Mouse (Mus musculus): ENCODE data around the gene Trim69. TPM values are rescaled to one million over a fixed set of nuclear protein-coding genes. Genes with fewer than 3 reads are reported as not detected.

Trim69 gene
- polyA plus RNA-seq, 1 experiment = not detected

DNA sequence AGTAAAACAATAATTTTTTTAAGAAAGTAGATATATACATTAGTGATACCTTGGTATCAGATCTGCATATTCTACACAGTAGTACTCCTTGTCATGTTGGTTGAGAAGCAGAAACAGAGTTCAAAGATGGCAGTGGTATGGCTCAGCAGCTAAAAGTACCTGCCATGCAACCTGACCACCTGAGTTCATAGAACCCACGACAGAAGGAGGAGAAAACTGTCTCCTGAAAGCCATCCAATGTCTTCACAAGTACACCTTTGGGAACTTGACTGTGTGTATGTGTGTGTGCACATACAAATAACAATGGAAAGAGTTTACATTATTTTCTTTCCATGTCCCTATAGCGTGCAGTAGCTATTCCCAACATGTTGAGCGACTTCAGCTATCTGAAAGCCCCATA is 10.8 kb upstream of the Trim69 start:
- peaks cover 39% of the 10 kb centered on the region for H3K36me3 ChIP-seq (ENCODE audit: control insufficient read depth)
- H3K4me3 ChIP-seq (replicated peaks) = no peak overlapping the region
- TF ChIP-seq GATA1 (IDR thresholded peaks at IDR 0.05; ENCODE audit: low read length) (no peak), TAL1 (IDR thresholded peaks at IDR 0.05; ENCODE audit: low read length) (no peak)
- peaks cover 38% of the 10 kb centered on the region for H3K4me1 ChIP-seq (ENCODE audit: control insufficient read depth)
- H3K9me3 ChIP-seq (ENCODE audit: control insufficient read depth, low read length) = no peaks in the 10 kb centered on the region
- no peaks in the 10 kb centered on the region for H3K27me3 ChIP-seq (ENCODE audit: control insufficient read depth)

- Histone ChIP-seq H3K27me3 (ENCODE audit: control insufficient read depth) (no peaks in the 10 kb centered on the region), H3K9me3 (ENCODE audit: control insufficient read depth, low read length) (no peaks in the 10 kb centered on the region), H3K4me3 (replicated peaks) (no peak overlapping the region), H3K4me1 (ENCODE audit: control insufficient read depth) (peaks cover 34% of the 10 kb centered on the region), H3K36me3 (ENCODE audit: control insufficient read depth) (peaks cover 48% of the 10 kb centered on the region)
- no peak for TF ChIP-seq GATA1 (IDR thresholded peaks at IDR 0.05; ENCODE audit: low read length)
- no peak for TF ChIP-seq TAL1 (IDR thresholded peaks at IDR 0.05; ENCODE audit: low read length)
Measured at GRCm38 (mm10) chr2:122151221-122151620, 9.3 kb upstream of the Trim69 start.

DNA sequence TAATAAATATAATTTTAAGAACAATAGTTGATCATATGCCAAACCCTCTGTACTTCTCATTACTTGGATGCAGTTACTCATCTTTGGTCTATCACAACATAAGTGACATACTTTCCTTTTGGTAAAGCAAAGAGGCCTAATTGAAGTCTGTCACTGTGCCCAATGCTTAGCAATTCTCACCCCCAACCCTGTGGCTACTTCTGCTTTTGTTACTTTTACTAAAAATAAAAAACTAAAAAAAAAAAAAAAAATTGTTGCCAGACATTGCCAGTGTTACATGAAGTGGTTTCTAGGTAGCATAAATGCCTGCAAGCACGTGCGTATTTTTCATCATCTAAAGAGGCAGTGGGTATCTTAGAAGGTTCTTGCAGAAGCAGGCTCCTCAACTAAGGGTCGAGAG is 7.7 kb upstream of the Trim69 start:
- Histone ChIP-seq H3K9me3 (ENCODE audit: control insufficient read depth, low read length) (no peaks in the 10 kb centered on the region), H3K4me3 (replicated peaks) (no peak overlapping the region), H3K27me3 (ENCODE audit: control insufficient read depth) (no peaks in the 10 kb centered on the region), H3K36me3 (ENCODE audit: control insufficient read depth) (peaks cover 48% of the 10 kb centered on the region), H3K4me1 (ENCODE audit: control insufficient read depth) (peaks cover 21% of the 10 kb centered on the region)
- no peak for TF ChIP-seq GATA1 (IDR thresholded peaks at IDR 0.05; ENCODE audit: low read length)
- no peak for TF ChIP-seq TAL1 (IDR thresholded peaks at IDR 0.05; ENCODE audit: low read length)

- Histone ChIP-seq H3K27me3 (ENCODE audit: control insufficient read depth) (no peaks in the 10 kb centered on the region), H3K36me3 (ENCODE audit: control insufficient read depth) (peaks cover 48% of the 10 kb centered on the region), H3K4me1 (ENCODE audit: control insufficient read depth) (peaks cover 12% of the 10 kb centered on the region), H3K4me3 (replicated peaks) (no peak overlapping the region), H3K9me3 (ENCODE audit: control insufficient read depth, low read length) (no peaks in the 10 kb centered on the region)
- TF ChIP-seq TAL1 (IDR thresholded peaks at IDR 0.05; ENCODE audit: low read length) (no peak), GATA1 (IDR thresholded peaks at IDR 0.05; ENCODE audit: low read length) (no peak)
Measured at GRCm38 (mm10) chr2:122153681-122154365, 6.7 kb upstream of the Trim69 start.

GRCm38 (mm10) chr2:122154479-122154878 is 6.0 kb upstream of the Trim69 start:
- Histone ChIP-seq H3K9me3 (ENCODE audit: control insufficient read depth, low read length) (no peaks in the 10 kb centered on the region), H3K36me3 (ENCODE audit: control insufficient read depth) (peaks cover 48% of the 10 kb centered on the region), H3K27me3 (ENCODE audit: control insufficient read depth) (no peaks in the 10 kb centered on the region), H3K4me3 (replicated peaks) (no peak overlapping the region), H3K4me1 (ENCODE audit: control insufficient read depth) (peaks cover 8% of the 10 kb centered on the region)
- no peak for TF ChIP-seq TAL1 (IDR thresholded peaks at IDR 0.05; ENCODE audit: low read length)
- no peak for TF ChIP-seq GATA1 (IDR thresholded peaks at IDR 0.05; ENCODE audit: low read length)

- no peak for TF ChIP-seq GATA1 (IDR thresholded peaks at IDR 0.05; ENCODE audit: low read length)
- no peak for TF ChIP-seq TAL1 (IDR thresholded peaks at IDR 0.05; ENCODE audit: low read length)
- peaks cover 44% of the 10 kb centered on the region for H3K36me3 ChIP-seq (ENCODE audit: control insufficient read depth)
- H3K4me3 ChIP-seq (replicated peaks) = no peak overlapping the region
- peaks cover 3% of the 10 kb centered on the region for H3K4me1 ChIP-seq (ENCODE audit: control insufficient read depth)
- H3K27me3 ChIP-seq (ENCODE audit: control insufficient read depth) = no peaks in the 10 kb centered on the region
- H3K9me3 ChIP-seq (ENCODE audit: control insufficient read depth, low read length) = no peaks in the 10 kb centered on the region
Measured at GRCm38 (mm10) chr2:122155292-122155691, 5.2 kb upstream of the Trim69 start.

GRCm38 (mm10) chr2:122156051-122156700 is 4.3 kb upstream of the Trim69 start:
- Histone ChIP-seq H3K9me3 (ENCODE audit: control insufficient read depth, low read length) (no peaks in the 10 kb centered on the region), H3K4me1 (ENCODE audit: control insufficient read depth) (peaks cover 2% of the 10 kb centered on the region), H3K27me3 (ENCODE audit: control insufficient read depth) (no peaks in the 10 kb centered on the region), H3K4me3 (replicated peaks) (no peak overlapping the region), H3K36me3 (ENCODE audit: control insufficient read depth) (peaks cover 37% of the 10 kb centered on the region)
- TF ChIP-seq GATA1 (IDR thresholded peaks at IDR 0.05; ENCODE audit: low read length) (no peak), TAL1 (IDR thresholded peaks at IDR 0.05; ENCODE audit: low read length) (no peak)

- Histone ChIP-seq H3K9me3 (ENCODE audit: control insufficient read depth, low read length) (no peaks in the 10 kb centered on the region), H3K36me3 (ENCODE audit: control insufficient read depth) (peaks cover 23% of the 10 kb centered on the region), H3K4me1 (ENCODE audit: control insufficient read depth) (no peaks in the 10 kb centered on the region; the same call in 1 of the 2 replicates), H3K27me3 (ENCODE audit: control insufficient read depth) (no peaks in the 10 kb centered on the region), H3K4me3 (replicated peaks) (no peak overlapping the region)
- no peak for TF ChIP-seq TAL1 (IDR thresholded peaks at IDR 0.05; ENCODE audit: low read length)
- TF ChIP-seq GATA1 (IDR thresholded peaks at IDR 0.05; ENCODE audit: low read length) = no peak
Measured at GRCm38 (mm10) chr2:122157561-122157960, 2.9 kb upstream of the Trim69 start.

GRCm38 (mm10) chr2:122158362-122158802 is 2.1 kb upstream of the Trim69 start:
- no peaks in the 10 kb centered on the region; the same call in 1 of the 2 replicates for H3K4me1 ChIP-seq (ENCODE audit: control insufficient read depth)
- H3K36me3 ChIP-seq (ENCODE audit: control insufficient read depth) = peaks cover 18% of the 10 kb centered on the region
- TF ChIP-seq GATA1 (IDR thresholded peaks at IDR 0.05; ENCODE audit: low read length) = no peak
- no peak for TF ChIP-seq TAL1 (IDR thresholded peaks at IDR 0.05; ENCODE audit: low read length)

More at GRCm38 (mm10) chr2:122158362-122158802, 2.1 kb upstream of the Trim69 start:
- no peaks in the 10 kb centered on the region for H3K9me3 ChIP-seq (ENCODE audit: control insufficient read depth, low read length)
- no peak overlapping the region for H3K4me3 ChIP-seq (replicated peaks)
- no peaks in the 10 kb centered on the region for H3K27me3 ChIP-seq (ENCODE audit: control insufficient read depth)
